Mouse (Mus musculus) T-helper 2 cell (primary cell): ENCODE data around the gene Galnt10.

Experiments
- in situ Hi-C: fragments of 300-600 bp; cut with MboI, MseI; formaldehyde crosslinking; loops from one replicate; pipeline ENCODE4 v1.15.1; 2025; ENCODE audit warnings: high pct_unique_total_duplicates

Gene Galnt10

GRCm38 (mm10) chr11:57658214-57658613 lies 13.0 kb downstream of the Galnt10 start:
- in situ Hi-C loops = no loop called here

DNA sequence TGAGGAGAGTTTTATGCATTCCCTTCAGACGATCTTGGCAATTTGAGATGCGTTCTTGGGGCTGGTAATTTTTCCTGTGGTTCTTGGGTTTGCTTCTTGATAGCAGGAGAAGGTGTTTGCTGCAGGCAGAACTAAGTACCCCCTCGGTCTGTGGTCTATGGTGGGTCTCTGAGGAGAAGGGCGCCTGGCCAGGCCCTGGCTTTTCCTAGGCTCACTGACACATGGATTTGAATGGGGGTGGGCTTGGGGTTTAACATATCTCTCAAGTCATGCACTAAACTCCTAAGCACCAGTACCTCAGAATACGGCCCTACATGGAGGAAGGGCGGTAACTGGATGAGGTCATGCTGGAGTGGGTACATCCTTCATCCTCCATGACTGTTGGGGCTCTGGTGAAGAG lies 13.5 kb downstream of the Galnt10 start:
- in situ Hi-C loops = no loop called here

GRCm38 (mm10) chr11:57660156-57660555 lies 14.9 kb downstream of the Galnt10 start:
- in situ Hi-C loops = no loop called here

- in situ Hi-C loops = no loop called here
Measured at GRCm38 (mm10) chr11:57660814-57661213, 15.6 kb downstream of the Galnt10 start.

DNA sequence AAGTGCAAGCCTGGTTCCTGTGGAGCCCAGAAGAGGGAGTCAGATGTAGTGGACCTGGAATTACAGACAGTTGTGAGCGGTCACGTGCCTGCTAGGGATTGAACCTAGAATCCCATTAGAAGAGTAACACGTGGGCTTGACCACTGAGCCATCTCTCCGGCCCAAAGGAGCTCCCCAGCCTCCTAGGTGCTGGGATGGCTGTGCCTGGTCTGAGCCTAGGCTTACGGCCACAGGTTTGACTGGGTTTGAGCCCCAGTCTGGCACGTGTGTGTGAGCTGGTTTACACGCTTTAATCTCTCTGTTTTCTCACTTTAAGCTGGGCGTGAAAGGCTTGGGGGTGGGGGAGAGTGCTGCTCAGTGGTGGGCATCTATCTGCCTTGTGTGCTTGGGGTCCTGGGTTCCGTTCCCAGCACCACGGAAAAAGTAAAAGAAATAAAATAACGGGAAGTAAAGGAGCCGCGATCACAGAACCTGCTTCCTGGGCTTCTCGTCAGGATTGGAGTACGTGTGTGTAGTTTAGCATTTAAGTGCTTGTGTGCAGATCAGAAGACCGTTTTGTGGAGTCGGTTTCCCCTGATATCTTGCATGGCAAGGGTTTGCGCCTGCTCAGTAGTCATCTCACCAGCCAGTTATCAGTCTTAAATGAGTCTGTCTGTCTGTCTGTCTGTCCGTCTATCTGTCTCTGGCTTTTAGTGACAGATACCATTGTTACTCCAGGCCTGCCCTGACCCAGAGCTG lies 16.4 kb downstream of the Galnt10 start:
- in situ Hi-C loops = no loop called here

GRCm38 (mm10) chr11:57662231-57662630 lies 17.0 kb downstream of the Galnt10 start:
- in situ Hi-C loops = no loop called here

DNA sequence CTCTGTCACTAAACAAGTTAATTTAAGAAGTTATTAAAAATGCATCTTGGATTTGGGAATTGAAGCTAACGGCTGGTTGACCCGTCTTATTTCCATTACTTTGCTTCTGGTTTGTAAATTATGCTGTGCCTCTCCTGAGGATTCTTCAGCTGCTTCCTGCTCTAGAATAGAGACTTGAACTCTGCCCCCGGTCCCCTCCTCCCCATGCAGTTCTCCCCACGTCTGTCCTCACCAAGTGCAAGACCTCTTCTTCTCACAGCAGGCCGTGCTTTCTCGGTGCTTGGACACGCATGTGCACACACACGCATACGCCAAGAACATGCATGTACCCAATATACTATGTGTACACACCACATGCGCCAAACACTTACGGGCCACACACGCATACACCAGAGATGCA lies 18.0 kb downstream of the Galnt10 start:
- in situ Hi-C loops = no loop called here

DNA sequence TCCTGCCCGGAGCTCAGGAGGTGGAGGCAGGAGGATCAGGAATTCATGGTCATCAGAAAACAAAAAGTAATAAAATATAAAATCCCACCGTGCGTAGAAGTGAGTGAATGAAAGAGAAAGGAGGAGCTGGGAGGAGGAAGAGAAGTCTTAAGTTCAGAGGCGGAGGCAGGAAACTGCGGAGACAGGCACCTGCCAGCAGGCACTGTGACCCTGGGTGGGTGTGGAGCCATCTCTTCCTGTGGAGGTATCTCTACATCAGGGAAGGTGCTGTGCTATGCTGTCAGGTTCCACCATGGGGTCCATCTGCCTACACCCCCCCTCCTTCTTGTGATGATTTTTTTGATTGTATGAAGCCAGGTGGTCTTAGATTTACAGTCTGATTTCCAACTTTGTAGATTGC lies 19.5 kb downstream of the Galnt10 start:
- in situ Hi-C loops = no loop called here

- in situ Hi-C loops = no loop called here
Measured at GRCm38 (mm10) chr11:57668271-57668670, 23.0 kb downstream of the Galnt10 start.

DNA sequence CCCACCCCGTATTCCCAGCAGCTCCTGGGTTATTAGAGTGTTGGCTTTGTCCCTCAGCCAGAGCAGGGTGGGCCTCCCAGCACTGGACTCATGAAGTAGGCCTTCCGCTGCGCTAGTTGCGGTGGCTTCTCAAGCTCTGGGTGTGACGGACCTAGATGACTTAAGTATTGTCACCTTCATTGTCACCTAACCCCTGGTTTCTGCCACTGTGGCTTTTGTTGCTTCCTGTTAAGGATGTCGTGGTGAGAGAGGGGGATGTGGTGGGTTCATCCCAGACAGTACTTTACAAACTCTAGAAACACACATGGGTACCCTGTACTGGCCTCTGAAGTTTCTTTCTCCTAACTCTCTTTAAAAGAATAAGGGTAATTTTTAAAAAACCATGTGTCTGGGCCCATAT lies 24.3 kb downstream of the Galnt10 start:
- in situ Hi-C loops = no loop called here

GRCm38 (mm10) chr11:57671120-57671697 lies 26.0 kb downstream of the Galnt10 start:
- in situ Hi-C loops = no loop called here

GRCm38 (mm10) chr11:57671797-57672196 lies 26.6 kb downstream of the Galnt10 start:
- in situ Hi-C loops = no loop called here

GRCm38 (mm10) chr11:57672995-57673394 lies 27.8 kb downstream of the Galnt10 start:
- in situ Hi-C loops = no loop called here

DNA sequence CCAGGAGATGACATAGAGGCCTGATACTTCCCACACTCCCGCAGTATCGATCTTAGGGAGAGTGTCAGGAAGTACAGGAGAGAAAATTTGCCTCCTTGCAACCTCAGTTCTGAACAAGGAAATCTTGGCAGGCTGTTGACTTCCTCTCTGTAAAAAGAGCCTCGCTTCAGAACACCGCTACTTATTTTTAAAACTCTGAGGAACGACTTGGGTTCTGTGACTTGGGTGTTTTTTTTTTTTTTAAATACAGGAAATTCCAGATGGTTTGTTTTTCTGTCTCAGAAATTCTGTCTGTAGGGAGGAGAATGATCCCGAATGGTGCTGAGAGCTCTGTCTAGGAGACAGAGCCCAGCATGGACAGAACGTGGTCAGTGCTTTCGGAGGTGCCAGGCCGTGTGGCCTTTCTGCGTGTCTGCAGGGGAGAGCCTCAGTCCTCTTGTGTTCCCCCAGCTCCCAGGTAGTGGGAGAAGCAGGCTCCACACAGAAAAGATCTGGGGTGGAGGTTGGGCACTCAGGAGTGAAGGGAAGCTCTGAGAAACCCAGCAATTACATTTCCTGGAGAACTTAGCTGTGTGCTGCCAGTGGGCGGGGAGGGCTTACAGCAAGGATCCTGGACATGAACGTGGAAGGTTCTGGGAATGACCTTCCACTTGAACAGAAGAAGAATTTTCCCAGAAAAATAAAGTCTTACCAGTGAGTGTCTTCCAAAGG lies 28.9 kb downstream of the Galnt10 start:
- in situ Hi-C loops = no loop called here

GRCm38 (mm10) chr11:57677261-57677660 lies 32.0 kb downstream of the Galnt10 start:
- in situ Hi-C loops = no loop called here

- in situ Hi-C loops = no loop called here
Measured at GRCm38 (mm10) chr11:57682589-57682988, 37.3 kb downstream of the Galnt10 start.

DNA sequence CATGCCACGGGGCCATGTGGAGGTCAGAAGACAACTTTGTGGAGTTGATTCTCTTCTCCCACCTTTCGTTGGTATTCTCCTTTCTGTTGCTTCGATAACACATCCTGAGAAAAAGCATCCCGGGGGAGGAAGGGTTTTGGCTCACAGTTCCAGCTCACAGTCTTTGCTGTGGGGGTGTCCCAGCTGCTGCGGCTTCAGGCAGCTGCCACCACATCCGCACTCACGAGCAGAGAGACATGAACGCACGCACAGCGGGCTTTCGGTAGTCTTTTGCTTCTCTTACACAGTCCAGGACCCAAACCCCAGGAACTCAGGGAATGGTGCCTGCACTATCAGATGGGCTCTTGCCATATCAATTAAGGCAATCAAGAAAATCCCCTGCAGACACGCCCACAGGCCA lies 37.9 kb downstream of the Galnt10 start:
- in situ Hi-C loops = no loop called here

DNA sequence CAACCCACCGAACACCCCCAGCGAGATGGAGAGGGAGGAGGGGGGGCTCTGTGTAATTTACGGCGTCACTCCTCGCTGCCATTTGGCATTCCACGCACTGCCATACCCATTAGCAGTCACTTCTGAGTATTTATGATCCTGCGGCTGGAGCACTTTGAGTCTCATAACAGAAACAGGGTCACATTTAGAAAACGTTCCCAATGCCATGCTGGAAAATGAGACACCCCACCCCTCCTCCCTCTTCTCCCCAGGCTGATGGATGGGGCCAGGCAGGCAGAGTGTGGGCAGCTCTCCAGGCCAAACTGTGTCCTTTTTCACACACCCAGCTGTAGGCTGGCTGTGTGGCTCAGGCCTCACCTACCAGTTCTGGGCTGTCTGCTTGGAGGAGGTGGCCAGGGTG lies 38.7 kb downstream of the Galnt10 start:
- in situ Hi-C loops = no loop called here

GRCm38 (mm10) chr11:57684891-57685290 lies 39.6 kb downstream of the Galnt10 start:
- in situ Hi-C loops = no loop called here

GRCm38 (mm10) chr11:57685689-57686454 lies 40.6 kb downstream of the Galnt10 start:
- in situ Hi-C loops = no loop called here

- in situ Hi-C loops = no loop called here
Measured at GRCm38 (mm10) chr11:57686797-57687196, 41.6 kb downstream of the Galnt10 start.

DNA sequence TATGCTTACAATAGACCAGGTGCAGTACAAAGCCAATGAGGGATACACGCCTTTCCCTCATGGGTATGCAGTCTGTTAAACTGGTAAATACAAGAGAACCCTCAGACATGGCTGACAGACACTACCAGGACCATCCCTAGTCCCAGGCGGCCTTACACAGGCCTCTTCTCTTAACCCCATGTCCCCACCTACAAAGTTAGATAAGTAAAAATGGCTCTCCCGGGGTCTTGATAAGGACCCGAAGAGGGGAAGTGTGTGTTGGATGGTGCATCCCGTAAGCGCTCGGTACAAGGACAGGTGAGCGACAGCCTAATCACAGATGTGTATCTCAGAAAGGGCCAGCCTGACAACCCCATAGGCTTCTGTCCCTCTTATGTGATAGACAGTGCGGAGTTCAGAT lies 42.0 kb downstream of the Galnt10 start:
- in situ Hi-C loops = no loop called here
